Comparison of ENCODE assay signal across 12 mouse cellular contexts in genomic region chr10:22843440-22844361, GRCm38 (mm10). TPM values are rescaled to one million over a fixed set of nuclear protein-coding genes. Genes with fewer than 3 reads are reported as not detected.
DNase-seq lines count a peak whose midpoint lies in the region; ATAC-seq and TF ChIP-seq lines count a peak whose summit lies in the region.
"Had no signal": no experiment of that assay in that cellular context is flagged by ENCODE, and none has a peak within 500 bp of the region (broad histone marks: within the 10 kb centered on the region; RNA-seq: fewer than 3 reads in every experiment).

No protein-coding gene starts in this region.

- H3K4me3 ChIP-seq in heart, embryonic 12.5 days, result peak overlapping the region; percentile 42
- no peak overlapping the region for H3K4me3 ChIP-seq in lung, postnatal 0 days (ENCODE audit: low read depth, low read length)
- no peak overlapping the region for H3K4me3 ChIP-seq in midbrain, embryonic 11.5 days (ENCODE audit: low read depth, low read length)

- no peak for TF ChIP-seq EP300 in lung, postnatal 0 days (IDR thresholded peaks at IDR 0.05)

- no peak overlapping the region for H3K27ac ChIP-seq in heart, embryonic 12.5 days (ENCODE audit: poor library complexity, severe bottlenecking)
- H3K27ac ChIP-seq in lung, postnatal 0 days (ENCODE audit: low read length), result no peak overlapping the region
- H3K27ac ChIP-seq in midbrain, embryonic 11.5 days (ENCODE audit: low read depth, low read length), result no peak overlapping the region

- H3K9ac ChIP-seq in heart, embryonic 12.5 days, result peak overlapping the region; percentile 52; the same call in 1 of the 2 replicates
- no peak overlapping the region for H3K9ac ChIP-seq in lung, postnatal 0 days (replicated peaks; ENCODE audit: low read depth)
- H3K9ac ChIP-seq in midbrain, embryonic 11.5 days (ENCODE audit: low read length), result no peak overlapping the region

- no peak for DNase-seq in heart, postnatal 25 days (ENCODE audit: low spot score)
- no peak for DNase-seq in lung, postnatal 0 days (ENCODE audit: low spot score)
- DNase-seq in lung, postnatal 36 days, result no peak
- peak; percentile 95 for DNase-seq in midbrain, embryonic 11.5 days (ENCODE audit: low spot score, missing footprints)
- no peak for DNase-seq in T-cell, adult 2 months (ENCODE audit: low spot score)
- DNase-seq in MN1 (ENCODE audit: low spot score), result no peak
- DNase-seq in thymus, postnatal 14 days, result no peak
- DNase-seq: right cerebral cortex, postnatal 4 days had no signal

- H3K9me3 ChIP-seq in heart, embryonic 12.5 days (replicated peaks), result no peaks in the 10 kb centered on the region
- H3K9me3 ChIP-seq in lung, postnatal 0 days (ENCODE audit: low read length), result no peaks in the 10 kb centered on the region
- H3K9me3 ChIP-seq in midbrain, embryonic 11.5 days (ENCODE audit: control insufficient read depth, low read length), result no peaks in the 10 kb centered on the region

- TF ChIP-seq CTCF in lung, postnatal 0 days (IDR thresholded peaks at IDR 0.05), result no peak; the same call in 1 of the 2 replicates

- H3K4me1 ChIP-seq in heart, embryonic 12.5 days (replicated peaks), result peaks cover 14% of the 10 kb centered on the region; the same call in 1 of the 2 replicates
- H3K4me1 ChIP-seq in lung, postnatal 0 days (ENCODE audit: insufficient read depth, low read depth, low read length), result no peaks in the 10 kb centered on the region
- H3K4me1 ChIP-seq in midbrain, embryonic 11.5 days (ENCODE audit: control insufficient read depth, insufficient read depth, low read length), result no peaks in the 10 kb centered on the region

- H3K27me3 ChIP-seq in heart, embryonic 12.5 days (replicated peaks), result peaks cover 12% of the 10 kb centered on the region
- H3K27me3 ChIP-seq in lung, postnatal 0 days (replicated peaks; ENCODE audit: insufficient read depth, low read length), result no peaks in the 10 kb centered on the region
- peaks cover 54% of the 10 kb centered on the region for H3K27me3 ChIP-seq in midbrain, embryonic 11.5 days (ENCODE audit: control insufficient read depth, insufficient read depth, low read length)

- intact Hi-C loops in heart, postnatal 25 days (cut with DNase I), result no loop called here

- no peak for ATAC-seq in heart, embryonic 12.5 days (ENCODE audit: insufficient number of reproducible peaks, low FRiP score)
- ATAC-seq in lung, postnatal 0 days, result no peak
- ATAC-seq in midbrain, embryonic 11.5 days (ENCODE audit: low FRiP score), result peak; percentile 57; the same call in 1 of the 2 replicates

- under 1% methylated on average over 26 of the region's 26 CpGs for WGBS in heart, embryonic 12.5 days
- 10% methylated on average over 26 of the region's 26 CpGs for WGBS in lung, postnatal 0 days
- WGBS in midbrain, embryonic 11.5 days, result under 1% methylated on average over 26 of the region's 26 CpGs

- H3K4me2 ChIP-seq in heart, embryonic 12.5 days, result peak overlapping the region; percentile 73
- H3K4me2 ChIP-seq in lung, postnatal 0 days (replicated peaks; ENCODE audit: low read depth, low read length), result peak overlapping the region; percentile 9; the same call in 1 of the 2 replicates
- peak overlapping the region; percentile 19 for H3K4me2 ChIP-seq in midbrain, embryonic 11.5 days

- H3K36me3 ChIP-seq in heart, embryonic 12.5 days, result no peaks in the 10 kb centered on the region
- no peaks in the 10 kb centered on the region for H3K36me3 ChIP-seq in lung, postnatal 0 days (ENCODE audit: insufficient read depth, low read length)
- H3K36me3 ChIP-seq in midbrain, embryonic 11.5 days (ENCODE audit: control insufficient read depth, insufficient read depth, low read length), result no peaks in the 10 kb centered on the region

RNA-seq across cellular contexts. Expression of gene Tcf21, which starts 23.7 kb away (rescaled TPM):
- 74.5 and 76.6 TPM in 2 replicates for polyA plus RNA-seq in heart, embryonic 12.5 days (2016; fragmentation: Nextera tagmentation; extraction: Ambion mirVana)
- 10 to 100 TPM; 10.9 to 14.4 TPM for total RNA-seq in heart, postnatal 25 days (2021)
- polyA plus RNA-seq in lung, postnatal 0 days (2015; fragmentation: Nextera tagmentation; extraction: Ambion mirVana), result 697 and 750 TPM in 2 replicates
- 0.11 TPM in 1 of 2 replicates, not detected in the other for polyA plus RNA-seq in midbrain, embryonic 11.5 days (2014; fragmentation: Nextera tagmentation; extraction: Ambion mirVana)
- total RNA-seq: gastrocnemius, adult 8-10 months; layer of hippocampus, postnatal 10 days; megakaryocyte, adult 5-6 weeks had no signal

Comparison
In these comparisons a context has a peak if more than half of its experiments do, and no peak if none do; other contexts are left out.
1. H3K4me2 ChIP-seq: peak in every context shown above with its lines; median percentile 73 in heart, embryonic 12.5 days; 19 in midbrain, embryonic 11.5 days; 9 in lung, postnatal 0 days.
2. RNA of gene Tcf21, which starts 23.7 kb away (polyA plus RNA-seq): 697 to 750 TPM in lung, postnatal 0 days and 74.5 to 76.6 TPM in heart, embryonic 12.5 days; 0.11 TPM in midbrain, embryonic 11.5 days; every median in the first group is over 10 times any median in the second.